Mouse (Mus musculus): ENCODE data around the gene Slc9a5. TPM values are rescaled to one million over a fixed set of nuclear protein-coding genes. Genes with fewer than 3 reads are reported as not detected.
A peak's percentile ranks its signal among the peaks of the same experiment; 100 is the strongest.

The Slc9a5 gene
- polyA plus RNA-seq, 1 experiment = not detected

- TF ChIP-seq GATA1 (IDR thresholded peaks at IDR 0.05; ENCODE audit: low read length) = no peak
- TF ChIP-seq TAL1 (IDR thresholded peaks at IDR 0.05; ENCODE audit: low read length) = no peak
- Histone ChIP-seq H3K36me3 (ENCODE audit: control insufficient read depth) (peaks cover 100% of the 10 kb centered on the region), H3K4me3 (replicated peaks) (no peak overlapping the region), H3K9me3 (ENCODE audit: control insufficient read depth, low read length) (peaks cover 3% of the 10 kb centered on the region), H3K27me3 (ENCODE audit: control insufficient read depth) (no peaks in the 10 kb centered on the region), H3K4me1 (ENCODE audit: control insufficient read depth) (peaks cover 75% of the 10 kb centered on the region)
These were observed 40.2 kb upstream of the Slc9a5 start for GRCm38 (mm10) chr8:105308428-105308827.

GRCm38 (mm10) chr8:105309142-105309847 lies 39.3 kb upstream of the Slc9a5 start:
- no peaks in the 10 kb centered on the region for H3K27me3 ChIP-seq (ENCODE audit: control insufficient read depth)
- TF ChIP-seq GATA1 (IDR thresholded peaks at IDR 0.05; ENCODE audit: low read length) (no peak), TAL1 (IDR thresholded peaks at IDR 0.05; ENCODE audit: low read length) (no peak)
- H3K9me3 ChIP-seq (ENCODE audit: control insufficient read depth, low read length) = peaks cover 3% of the 10 kb centered on the region
- H3K4me1 ChIP-seq (ENCODE audit: control insufficient read depth) = peaks cover 75% of the 10 kb centered on the region
- H3K4me3 ChIP-seq (replicated peaks) = no peak overlapping the region
- H3K36me3 ChIP-seq (ENCODE audit: control insufficient read depth) = peaks cover 100% of the 10 kb centered on the region

GRCm38 (mm10) chr8:105310118-105310517 lies 38.5 kb upstream of the Slc9a5 start:
- TF ChIP-seq TAL1 (IDR thresholded peaks at IDR 0.05; ENCODE audit: low read length) = no peak
- Histone ChIP-seq H3K36me3 (ENCODE audit: control insufficient read depth) (peaks cover 100% of the 10 kb centered on the region), H3K9me3 (ENCODE audit: control insufficient read depth, low read length) (peaks cover 3% of the 10 kb centered on the region), H3K4me1 (ENCODE audit: control insufficient read depth) (peaks cover 75% of the 10 kb centered on the region), H3K27me3 (ENCODE audit: control insufficient read depth) (no peaks in the 10 kb centered on the region), H3K4me3 (replicated peaks) (no peak overlapping the region)

GRCm38 (mm10) chr8:105311718-105312117 lies 36.9 kb upstream of the Slc9a5 start:
- peaks cover 3% of the 10 kb centered on the region for H3K9me3 ChIP-seq (ENCODE audit: control insufficient read depth, low read length)
- H3K4me3 ChIP-seq (replicated peaks) = no peak overlapping the region
- TF ChIP-seq GATA1 (IDR thresholded peaks at IDR 0.05; ENCODE audit: low read length) = peak; percentile 32; the same call in 1 of the 2 replicates
- peak; percentile 47; the same call in 2 of the 3 replicates for TF ChIP-seq TAL1 (IDR thresholded peaks at IDR 0.05; ENCODE audit: low read length)
- peaks cover 100% of the 10 kb centered on the region for H3K36me3 ChIP-seq (ENCODE audit: control insufficient read depth)
- H3K4me1 ChIP-seq (ENCODE audit: control insufficient read depth) = peaks cover 71% of the 10 kb centered on the region
- no peaks in the 10 kb centered on the region for H3K27me3 ChIP-seq (ENCODE audit: control insufficient read depth)

DNA sequence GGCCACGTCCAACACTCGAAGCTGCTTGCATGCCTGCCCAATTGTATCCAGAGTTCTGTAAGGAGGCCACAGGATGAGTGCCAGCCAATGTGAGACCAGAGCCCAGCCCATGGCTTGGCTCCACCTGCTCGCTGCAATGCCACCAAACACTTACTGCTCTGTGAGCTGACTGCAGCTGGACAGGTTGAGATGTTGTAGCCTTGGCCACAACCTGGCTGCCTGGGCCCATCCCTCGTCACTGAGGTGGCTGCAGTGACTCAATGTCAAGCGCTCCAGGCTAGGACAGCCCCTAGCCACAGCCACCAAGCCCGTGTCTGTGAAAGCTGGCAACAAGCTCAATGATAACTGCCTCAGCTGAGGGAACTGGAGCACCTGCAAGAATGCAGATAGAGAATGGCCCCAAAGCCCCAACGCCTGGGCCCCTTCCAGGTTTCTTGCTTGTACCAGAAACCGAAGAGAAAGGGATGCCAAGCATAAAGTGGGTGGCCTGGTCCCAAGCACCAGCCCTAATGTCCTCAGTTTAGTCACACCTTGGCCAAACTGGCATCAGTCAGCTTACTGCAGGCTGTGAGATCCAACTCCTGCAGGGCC lies 35.7 kb upstream of the Slc9a5 start:
- no peaks in the 10 kb centered on the region for H3K27me3 ChIP-seq (ENCODE audit: control insufficient read depth)
- TF ChIP-seq TAL1 (IDR thresholded peaks at IDR 0.05; ENCODE audit: low read length) (no peak), GATA1 (IDR thresholded peaks at IDR 0.05; ENCODE audit: low read length) (no peak)
- peaks cover 77% of the 10 kb centered on the region for H3K4me1 ChIP-seq (ENCODE audit: control insufficient read depth)
- peak overlapping the region; percentile 16 for H3K4me3 ChIP-seq (replicated peaks)
- H3K36me3 ChIP-seq (ENCODE audit: control insufficient read depth) = peaks cover 100% of the 10 kb centered on the region
- peaks cover 3% of the 10 kb centered on the region for H3K9me3 ChIP-seq (ENCODE audit: control insufficient read depth, low read length)

GRCm38 (mm10) chr8:105313622-105314402 lies 34.8 kb upstream of the Slc9a5 start:
- Histone ChIP-seq H3K9me3 (ENCODE audit: control insufficient read depth, low read length) (peaks cover 3% of the 10 kb centered on the region), H3K36me3 (ENCODE audit: control insufficient read depth) (peaks cover 100% of the 10 kb centered on the region), H3K4me3 (replicated peaks) (peak overlapping the region; percentile 16), H3K4me1 (ENCODE audit: control insufficient read depth) (peaks cover 82% of the 10 kb centered on the region), H3K27me3 (ENCODE audit: control insufficient read depth) (no peaks in the 10 kb centered on the region)
- TF ChIP-seq TAL1 (IDR thresholded peaks at IDR 0.05; ENCODE audit: low read length) (no peak), GATA1 (IDR thresholded peaks at IDR 0.05; ENCODE audit: low read length) (no peak)

- peaks cover 3% of the 10 kb centered on the region for H3K9me3 ChIP-seq (ENCODE audit: control insufficient read depth, low read length)
- no peaks in the 10 kb centered on the region for H3K27me3 ChIP-seq (ENCODE audit: control insufficient read depth)
- H3K36me3 ChIP-seq (ENCODE audit: control insufficient read depth) = peaks cover 100% of the 10 kb centered on the region
- H3K4me3 ChIP-seq (replicated peaks) = no peak overlapping the region
- H3K4me1 ChIP-seq (ENCODE audit: control insufficient read depth) = peaks cover 87% of the 10 kb centered on the region
- TF ChIP-seq TAL1 (IDR thresholded peaks at IDR 0.05; ENCODE audit: low read length) (no peak), GATA1 (IDR thresholded peaks at IDR 0.05; ENCODE audit: low read length) (no peak)
These were observed 33.4 kb upstream of the Slc9a5 start for GRCm38 (mm10) chr8:105315073-105315769.

DNA sequence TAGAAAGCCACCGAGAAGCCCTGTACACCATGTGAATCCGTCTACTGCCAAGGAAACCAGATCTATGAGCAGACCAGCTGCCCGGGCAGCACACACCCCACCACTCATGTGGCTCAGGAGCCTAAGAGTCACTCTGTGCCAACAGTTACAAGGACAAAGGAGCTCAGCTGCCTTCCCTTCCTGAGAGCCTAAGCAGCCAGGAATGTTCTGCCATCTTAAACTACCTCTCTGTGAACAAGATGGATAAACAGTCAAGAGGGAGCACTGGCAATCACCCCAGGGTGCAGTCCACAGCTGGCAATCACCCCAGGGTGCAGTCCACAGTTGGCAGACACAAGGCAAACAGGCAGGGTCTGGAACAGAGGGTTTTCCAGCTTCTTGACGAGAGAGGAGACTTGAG lies 30.7 kb upstream of the Slc9a5 start:
- Histone ChIP-seq H3K9me3 (ENCODE audit: control insufficient read depth, low read length) (0 out of 2 replicates have a peak, but pooled peaks cover 2% of the 10 kb centered on the region), H3K4me1 (ENCODE audit: control insufficient read depth) (peaks cover 89% of the 10 kb centered on the region), H3K4me3 (replicated peaks) (no peak overlapping the region), H3K36me3 (ENCODE audit: control insufficient read depth) (peaks cover 99% of the 10 kb centered on the region), H3K27me3 (ENCODE audit: control insufficient read depth) (no peaks in the 10 kb centered on the region)
- no peak for TF ChIP-seq GATA1 (IDR thresholded peaks at IDR 0.05; ENCODE audit: low read length)
- no peak for TF ChIP-seq TAL1 (IDR thresholded peaks at IDR 0.05; ENCODE audit: low read length)

Data from erythroblast, embryonic 14.5 days (primary cell).